Mouse (Mus musculus): Measurements from ENCODE around the gene Nr6a1.

The Nr6a1 gene

DNA sequence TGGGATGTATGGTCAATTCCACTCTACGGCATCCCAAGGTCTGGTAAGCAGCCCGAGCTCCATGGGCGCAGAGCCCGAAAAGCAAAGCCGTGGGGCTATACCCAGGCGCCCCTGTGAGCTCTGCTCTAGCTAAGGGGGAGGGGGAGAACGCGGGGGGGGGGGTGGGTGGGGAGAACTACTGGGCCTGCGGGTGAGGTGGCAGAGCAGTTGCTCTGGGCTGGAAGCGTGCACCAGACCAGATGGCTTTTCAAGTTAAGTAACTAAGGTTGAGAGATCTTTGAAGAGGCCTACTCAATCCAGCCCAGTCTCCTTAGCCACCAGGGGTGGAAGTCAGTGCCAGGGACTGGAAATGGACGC lies 214.7 kb downstream of the Nr6a1 start:
- DNase-seq (ENCODE audit: low spot score) = no peak

DNA sequence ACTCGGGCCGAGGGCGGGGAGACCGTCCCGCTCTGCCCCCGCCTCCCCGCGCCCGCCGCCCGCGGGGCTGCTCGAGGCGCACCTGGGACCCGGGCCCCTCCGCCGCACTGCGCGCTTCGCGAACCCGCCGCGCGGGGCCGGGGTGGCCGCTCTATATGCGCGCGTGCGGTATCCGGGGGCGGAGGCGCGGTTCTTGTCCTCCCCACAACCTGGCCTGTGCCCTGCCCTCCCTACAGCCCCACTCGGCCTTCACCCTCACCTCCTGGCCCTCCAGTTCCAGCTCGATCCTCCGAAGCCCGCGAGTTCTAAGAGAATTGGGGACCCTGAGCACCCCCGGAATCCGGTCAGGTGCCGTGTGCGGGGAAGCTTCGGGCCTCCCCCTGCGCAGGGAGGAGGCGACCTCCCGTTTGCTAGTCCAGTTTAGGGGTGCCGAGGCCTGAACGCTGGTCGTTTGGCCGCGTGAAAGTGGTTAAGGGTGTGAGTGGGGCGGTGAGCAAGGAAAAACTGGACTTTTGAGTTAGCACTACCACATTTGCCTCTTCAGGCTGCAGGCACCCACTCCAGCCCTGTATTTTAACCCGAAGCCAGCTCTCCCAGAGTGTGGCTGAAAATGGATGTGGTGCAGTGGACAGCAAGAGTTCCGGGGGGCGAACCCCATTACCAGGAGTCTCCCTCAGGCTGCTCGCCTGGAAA lies 215.3 kb downstream of the Nr6a1 start:
- no peak for DNase-seq (ENCODE audit: low spot score)

- peak; percentile 46 for DNase-seq (ENCODE audit: low spot score)
These were observed 216.0 kb downstream of the Nr6a1 start for GRCm38 (mm10) chr2:38711421-38711861.

DNA sequence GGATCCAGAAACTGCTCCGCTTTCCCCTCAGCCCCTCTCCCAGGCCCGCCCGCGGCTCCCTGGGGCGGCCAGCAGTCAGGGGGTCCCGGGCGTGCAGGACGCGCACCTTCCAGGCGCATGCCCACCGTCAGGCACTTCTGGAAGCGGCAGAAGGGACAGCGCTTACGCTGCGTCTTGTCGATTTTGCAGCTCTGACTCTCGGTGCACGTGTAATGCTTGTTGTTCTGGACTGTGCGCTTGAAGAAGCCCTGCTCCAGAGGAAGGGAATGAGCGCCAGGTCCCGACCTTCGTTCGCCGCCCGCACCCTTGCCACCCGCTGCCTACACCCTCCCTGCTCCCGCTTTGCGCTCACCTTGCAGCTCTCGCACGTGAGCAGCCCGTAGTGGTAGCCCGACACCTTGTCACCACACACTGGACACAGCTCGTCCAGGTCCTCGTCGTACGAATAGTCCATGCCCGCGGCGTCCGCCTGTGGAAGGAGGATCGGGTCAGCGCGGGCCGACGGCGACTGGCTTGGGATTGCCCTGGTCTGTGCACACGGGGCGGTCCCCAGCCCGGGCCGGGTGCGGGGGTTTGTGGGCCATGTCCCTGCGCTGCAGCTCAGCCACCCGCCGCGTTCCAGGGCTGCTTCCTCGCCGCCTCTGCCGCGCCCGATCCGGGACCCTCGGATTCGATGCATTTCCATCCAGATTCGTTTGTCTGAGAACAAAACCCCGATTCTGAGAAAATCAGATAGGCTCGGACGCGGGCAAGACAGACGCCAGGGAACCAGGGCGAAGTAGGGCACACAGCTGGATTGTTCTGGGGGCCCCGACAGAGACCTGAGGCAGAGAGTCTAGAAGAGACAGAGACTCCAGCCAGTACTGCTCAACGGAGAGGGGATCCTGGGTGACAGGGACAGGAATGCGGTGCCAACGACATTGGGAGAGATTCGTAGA lies 216.9 kb downstream of the Nr6a1 start:
- peak; percentile 55 for DNase-seq (ENCODE audit: low spot score)

DNA sequence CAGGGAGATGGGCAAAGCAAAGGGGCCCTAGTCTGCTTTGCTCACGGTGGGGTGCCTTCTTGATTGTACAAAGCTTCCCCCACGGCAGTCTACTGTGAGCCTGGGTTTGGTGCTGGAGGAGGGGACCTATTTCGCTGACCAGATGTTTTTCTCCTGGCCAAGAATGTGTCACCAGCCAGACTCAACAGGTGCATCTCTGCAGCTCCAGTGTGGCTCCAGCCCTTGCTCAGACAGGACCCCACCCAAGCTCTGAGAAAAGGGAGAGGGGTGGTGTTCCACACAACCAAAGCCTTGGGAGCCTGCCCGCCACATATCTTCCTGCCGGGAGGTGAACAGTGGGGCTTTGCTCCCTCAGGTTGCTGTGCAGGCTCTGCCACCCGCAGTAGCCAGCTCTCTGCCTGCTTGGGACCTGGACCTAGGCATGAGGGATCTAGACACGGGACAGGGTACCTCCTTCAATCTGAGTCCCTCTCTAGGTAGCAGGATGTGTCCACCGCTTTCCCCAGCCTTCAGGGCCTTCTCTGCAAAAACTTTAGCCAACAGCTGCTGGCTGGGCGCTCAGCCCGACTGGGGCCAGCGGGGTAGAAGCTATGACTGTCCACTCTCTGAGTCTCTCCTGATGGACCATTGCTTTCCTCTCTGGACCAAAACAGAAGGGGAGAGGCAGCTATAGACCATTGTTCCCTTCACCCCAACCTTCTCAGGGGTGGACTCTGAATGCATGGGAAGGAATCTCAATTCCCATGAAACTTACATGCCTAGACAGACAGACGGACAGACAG lies 218.4 kb downstream of the Nr6a1 start:
- no peak for DNase-seq (ENCODE audit: low spot score)

GRCm38 (mm10) chr2:38706661-38707060 lies 220.8 kb downstream of the Nr6a1 start:
- no peak for DNase-seq (ENCODE audit: low spot score)

GRCm38 (mm10) chr2:38705036-38705435 lies 222.5 kb downstream of the Nr6a1 start:
- DNase-seq (ENCODE audit: low spot score) = no peak

GRCm38 (mm10) chr2:38704336-38704735 lies 223.2 kb downstream of the Nr6a1 start:
- DNase-seq (ENCODE audit: low spot score) = no peak

DNA sequence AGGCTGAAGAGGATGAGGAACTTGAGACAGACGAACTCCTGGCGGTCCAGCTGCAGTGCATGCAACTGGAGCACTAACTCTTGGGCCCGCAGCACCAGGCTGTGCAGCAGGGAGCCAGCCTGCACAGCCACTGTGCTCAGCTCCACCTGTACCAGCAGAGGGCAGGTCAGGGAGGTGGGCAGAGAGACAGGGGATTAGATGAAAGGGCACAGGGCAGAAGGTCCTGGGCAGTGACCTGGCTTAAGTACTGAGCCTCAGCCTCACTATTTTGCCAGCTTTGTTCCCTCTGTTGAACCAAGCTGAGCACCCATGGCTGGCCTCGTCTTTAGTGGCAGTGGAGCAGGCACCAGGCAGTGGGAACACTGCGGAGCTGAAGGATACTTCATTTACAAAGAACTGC lies 227.3 kb downstream of the Nr6a1 start:
- no peak for DNase-seq (ENCODE audit: low spot score)

DNA sequence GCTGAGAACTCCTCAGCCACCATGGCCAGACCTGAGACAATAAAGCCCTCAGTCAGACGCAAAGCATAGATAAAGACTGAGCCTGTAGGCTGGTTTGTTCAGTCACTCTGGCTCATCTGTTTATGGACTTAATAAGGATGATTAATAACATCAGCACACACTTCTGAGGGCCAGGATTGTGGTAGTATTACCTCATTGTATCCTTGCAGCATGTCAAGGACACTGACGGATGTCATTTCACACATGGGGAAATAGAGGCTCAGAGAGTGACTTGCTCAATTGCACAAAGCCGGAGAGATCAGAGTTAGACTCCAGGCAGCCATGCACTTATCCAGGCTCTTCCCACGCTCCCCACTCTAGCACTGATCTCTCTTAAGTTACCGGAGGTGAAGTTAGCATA lies 228.9 kb downstream of the Nr6a1 start:
- no peak for DNase-seq (ENCODE audit: low spot score)

DNA sequence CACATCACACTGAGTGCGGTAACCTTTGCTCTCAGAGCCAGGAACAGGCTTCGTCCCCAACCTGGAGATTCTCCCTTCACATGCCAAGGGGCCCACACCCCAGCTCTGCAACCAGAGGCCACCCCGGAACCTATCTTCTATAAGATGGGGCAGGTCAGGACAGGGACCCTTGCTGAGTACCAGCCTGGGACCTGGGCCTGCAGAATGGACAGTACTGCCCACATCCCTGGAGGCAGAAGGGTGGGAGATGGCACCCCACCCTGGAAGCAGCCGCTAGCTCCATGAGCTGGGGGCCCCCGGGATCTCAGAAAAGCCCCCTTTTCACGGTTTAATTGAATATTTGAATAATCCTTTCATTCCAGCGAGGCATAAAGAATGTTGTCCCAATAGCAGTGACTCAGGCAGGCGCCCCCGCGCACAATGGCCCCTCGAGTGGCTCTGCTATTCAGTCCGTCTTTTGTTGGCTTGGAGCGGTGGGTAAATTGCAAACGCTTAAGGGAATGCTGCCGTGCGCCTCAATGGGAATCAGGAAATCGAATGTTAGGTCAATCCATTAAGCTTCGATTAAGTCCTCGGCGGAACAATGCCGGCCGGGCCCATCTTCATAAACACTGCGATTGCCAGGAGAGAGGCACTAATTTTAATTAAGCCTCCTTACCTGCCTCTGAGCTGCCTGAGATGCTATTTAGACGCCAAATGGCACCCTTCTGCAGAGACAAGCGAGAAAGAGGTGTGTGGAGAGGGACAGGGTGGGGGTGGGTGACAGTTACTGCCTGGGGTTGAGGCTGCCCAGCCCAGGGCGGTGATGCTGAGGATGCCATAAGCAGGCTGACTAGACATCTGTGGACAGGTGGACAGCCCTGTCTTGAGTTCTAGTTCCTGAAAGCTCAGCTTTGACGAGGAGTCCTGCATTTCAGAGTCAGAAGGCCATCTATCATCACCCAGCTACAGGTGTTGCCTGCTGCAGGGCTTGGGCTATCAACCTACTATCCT lies 230.1 kb downstream of the Nr6a1 start:
- DNase-seq (ENCODE audit: low spot score) = peak; percentile 67

GRCm38 (mm10) chr2:38695770-38696169 lies 231.7 kb downstream of the Nr6a1 start:
- DNase-seq (ENCODE audit: low spot score) = no peak

- DNase-seq (ENCODE audit: low spot score) = peak; percentile 64
These were observed 235.9 kb downstream of the Nr6a1 start for GRCm38 (mm10) chr2:38691542-38691941.

DNA sequence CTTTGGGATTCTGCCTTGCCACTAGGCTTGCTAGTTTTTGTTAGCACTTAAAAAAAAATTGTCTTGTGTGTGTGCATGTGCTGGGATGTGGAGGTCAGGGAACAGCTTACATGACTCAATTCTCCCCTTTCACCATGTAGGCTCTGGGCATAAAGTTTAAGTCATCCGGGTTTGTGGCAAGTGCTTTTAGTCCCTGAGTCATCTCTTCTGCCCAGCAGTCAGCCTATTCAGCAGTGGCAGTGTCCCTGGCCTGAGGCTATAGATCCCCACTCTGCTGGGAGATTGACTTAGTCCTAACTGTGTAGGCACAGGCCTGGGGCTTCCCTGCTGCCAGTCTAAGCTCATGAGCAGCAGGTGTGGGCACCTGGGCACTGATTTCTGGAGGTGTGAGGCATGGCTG lies 237.6 kb downstream of the Nr6a1 start:
- DNase-seq (ENCODE audit: low spot score) = no peak

DNA sequence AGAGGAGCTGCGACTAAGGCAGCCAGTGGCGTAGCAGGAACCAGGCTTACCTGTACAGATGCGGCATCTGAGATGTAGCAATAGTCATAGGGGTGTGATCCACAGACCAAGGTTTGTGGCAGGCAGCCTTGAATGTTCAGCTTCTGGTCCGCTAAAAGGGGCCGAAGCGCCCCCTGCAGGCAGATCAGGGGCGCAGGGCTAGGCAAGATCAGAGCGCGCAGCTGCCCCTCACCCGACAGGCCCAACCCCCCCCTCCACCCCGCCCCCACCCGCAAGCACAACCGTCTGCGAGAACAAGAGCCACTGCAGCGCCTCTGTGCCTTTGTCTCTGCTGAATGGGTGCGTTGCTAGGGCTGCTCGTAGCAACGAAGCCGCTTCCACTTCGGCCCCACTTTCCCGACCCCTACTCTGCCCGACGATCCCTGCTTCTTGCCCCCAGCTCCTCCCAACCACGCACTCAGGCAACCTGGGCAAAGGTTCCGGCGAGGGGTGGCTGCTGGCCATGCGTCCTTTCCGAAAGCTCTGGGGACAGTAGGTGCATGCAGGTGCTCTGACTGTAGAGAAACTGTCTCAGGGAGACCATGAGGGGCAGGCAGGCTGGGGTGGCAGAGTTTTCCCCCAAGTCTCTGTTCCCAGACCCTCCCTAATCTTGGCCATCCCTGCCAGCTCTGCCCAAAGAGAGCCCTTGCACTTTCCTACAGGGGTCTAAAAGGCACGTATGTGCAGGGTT lies 238.5 kb downstream of the Nr6a1 start:
- DNase-seq (ENCODE audit: low spot score) = peak; percentile 87

DNA sequence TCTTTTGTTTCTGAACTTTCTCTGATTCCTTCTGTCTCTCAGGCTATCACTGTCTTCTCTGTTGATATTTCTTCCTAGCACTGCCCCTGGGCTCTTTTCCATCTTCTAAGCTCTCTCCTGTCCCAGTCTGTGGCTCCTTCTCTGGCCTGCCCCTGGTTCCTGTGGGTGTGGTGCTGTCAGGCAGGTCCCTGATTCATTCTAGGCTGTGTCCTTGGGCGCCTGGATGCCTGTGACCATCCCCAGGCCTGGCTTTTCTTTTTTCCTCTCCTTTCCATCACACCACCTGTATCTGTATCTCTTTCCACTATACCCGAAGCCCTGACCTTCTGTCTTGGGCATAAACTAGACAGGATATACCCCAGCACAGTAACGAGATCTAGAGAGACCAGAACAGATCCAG lies 241.7 kb downstream of the Nr6a1 start:
- no peak for DNase-seq (ENCODE audit: low spot score)

DNA sequence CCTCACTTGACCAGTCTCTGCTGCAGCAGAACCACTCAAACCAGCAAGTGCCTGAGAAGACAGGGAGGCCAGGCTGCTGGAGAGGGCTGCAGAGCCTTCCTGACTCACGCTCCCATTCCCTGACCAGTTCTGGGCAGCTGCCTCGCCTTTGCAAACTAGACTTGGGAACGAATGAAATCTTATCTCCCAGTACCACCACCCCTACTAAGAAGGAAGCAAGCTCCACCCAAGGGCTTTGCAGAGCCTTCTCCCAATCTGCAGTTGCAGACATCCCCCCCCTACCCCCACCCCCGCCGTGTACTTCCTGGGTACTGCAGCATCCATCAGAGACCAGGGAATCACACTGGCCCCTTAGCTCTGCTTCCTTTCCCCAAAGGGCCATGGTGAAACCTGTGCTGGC lies 244.4 kb downstream of the Nr6a1 start:
- DNase-seq (ENCODE audit: low spot score) = no peak

GRCm38 (mm10) chr2:38682209-38682608 lies 245.3 kb downstream of the Nr6a1 start:
- DNase-seq (ENCODE audit: low spot score) = no peak

- DNase-seq (ENCODE audit: low spot score) = no peak
These were observed 248.5 kb downstream of the Nr6a1 start for GRCm38 (mm10) chr2:38678947-38679346.

DNA sequence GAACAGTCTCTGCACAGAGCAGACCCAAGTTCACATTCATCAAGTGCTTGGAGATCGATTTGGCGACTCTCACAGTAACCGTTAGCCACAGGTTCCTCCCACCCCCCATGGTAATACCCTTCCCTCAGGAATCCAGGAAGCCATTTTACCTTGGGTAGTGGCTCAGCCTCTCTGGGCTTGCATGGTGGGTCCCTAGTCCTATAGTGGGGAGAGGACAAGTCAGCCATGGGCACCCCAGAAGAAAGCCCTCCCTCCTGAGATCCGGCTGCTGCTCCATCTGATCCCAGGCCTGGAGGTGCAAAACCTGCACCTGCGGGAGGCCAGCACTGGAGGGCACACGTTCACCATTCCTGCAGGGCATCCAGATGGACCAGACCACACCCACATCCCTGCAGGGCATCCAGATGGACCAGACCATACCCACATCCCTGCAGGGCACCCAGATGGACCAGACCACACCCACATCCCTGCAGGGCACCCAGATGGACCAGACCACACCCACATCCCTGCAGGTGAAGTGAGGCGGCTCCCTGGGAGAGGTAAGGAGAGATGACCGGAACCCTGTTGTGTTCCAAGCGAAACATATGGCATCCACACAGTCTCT lies 252.0 kb downstream of the Nr6a1 start:
- no peak for DNase-seq (ENCODE audit: low spot score)
